Mouse (Mus musculus): ENCODE measurements around the gene Anp32e. TPM values are rescaled to one million over a fixed set of nuclear protein-coding genes. Genes with fewer than 3 reads are reported as not detected.

Anp32e gene
- polyA plus RNA-seq, 1 experiment from 2014 or later: 164 TPM

GRCm38 (mm10) chr3:95980276-95980970, 51.4 kb downstream of the Anp32e start:
- no peak overlapping the region for H3K9ac ChIP-seq
- no peak for ATAC-seq (ENCODE audit: extremely low read depth, insufficient number of reproducible peaks, low FRiP score, low TSS enrichment)
- H3K36me3 ChIP-seq: no peaks in the 10 kb centered on the region
- no peak overlapping the region for H3K27ac ChIP-seq (replicated peaks)
- no peaks in the 10 kb centered on the region for H3K9me3 ChIP-seq
- peaks cover 24% of the 10 kb centered on the region for H3K4me1 ChIP-seq
- H3K27me3 ChIP-seq (replicated peaks): no peaks in the 10 kb centered on the region
- H3K4me2 ChIP-seq: no peak overlapping the region
- no peak overlapping the region for H3K4me3 ChIP-seq
- WGBS: 80% methylated on average over 12 of the region's 12 CpGs

GRCm38 (mm10) chr3:95982129-95982528, 53.1 kb downstream of the Anp32e start:
- no peak overlapping the region for H3K27ac ChIP-seq (replicated peaks)
- 86% methylated on average over 4 of the region's 4 CpGs for whole genome bisulfite sequencing
- no peak overlapping the region for H3K9ac ChIP-seq
- no peak overlapping the region for H3K4me2 ChIP-seq
- H3K27me3 ChIP-seq (replicated peaks): no peaks in the 10 kb centered on the region
- H3K9me3 ChIP-seq: no peaks in the 10 kb centered on the region
- H3K4me3 ChIP-seq: no peak overlapping the region
- H3K4me1 ChIP-seq: peaks cover 37% of the 10 kb centered on the region
- ATAC-seq (ENCODE audit: extremely low read depth, insufficient number of reproducible peaks, low FRiP score, low TSS enrichment): no peak
- H3K36me3 ChIP-seq: peaks cover 2% of the 10 kb centered on the region; the same call in 1 of the 2 replicates

- Histone ChIP-seq H3K4me2 (peak overlapping the region; percentile 65), H3K4me1 (peaks cover 56% of the 10 kb centered on the region), H3K9me3 (no peaks in the 10 kb centered on the region), H3K27me3 (replicated peaks) (no peaks in the 10 kb centered on the region), H3K9ac (peak overlapping the region; percentile 77), H3K4me3 (peak overlapping the region; percentile 31), H3K36me3 (peaks cover 33% of the 10 kb centered on the region), H3K27ac (replicated peaks) (peak overlapping the region; percentile 99)
- 3% methylated on average over 12 of the region's 12 CpGs for WGBS
- peak; percentile 84 for ATAC-seq (ENCODE audit: extremely low read depth, insufficient number of reproducible peaks, low FRiP score, low TSS enrichment)
Observed at GRCm38 (mm10) chr3:95985209-95986000, 56.4 kb downstream of the Anp32e start.

GRCm38 (mm10) chr3:95986001-95986622, 57.1 kb downstream of the Anp32e start:
- peaks cover 40% of the 10 kb centered on the region for H3K36me3 ChIP-seq
- peak overlapping the region; percentile 31 for H3K4me3 ChIP-seq
- no peak for ATAC-seq (ENCODE audit: extremely low read depth, insufficient number of reproducible peaks, low FRiP score, low TSS enrichment)
- peaks cover 64% of the 10 kb centered on the region for H3K4me1 ChIP-seq
- H3K27me3 ChIP-seq (replicated peaks): no peaks in the 10 kb centered on the region
- WGBS: 3% methylated on average over 21 of the region's 21 CpGs
- no peaks in the 10 kb centered on the region for H3K9me3 ChIP-seq
- H3K4me2 ChIP-seq: peak overlapping the region; percentile 65
- peak overlapping the region; percentile 99 for H3K27ac ChIP-seq (replicated peaks)
- peak overlapping the region; percentile 77 for H3K9ac ChIP-seq

DNA sequence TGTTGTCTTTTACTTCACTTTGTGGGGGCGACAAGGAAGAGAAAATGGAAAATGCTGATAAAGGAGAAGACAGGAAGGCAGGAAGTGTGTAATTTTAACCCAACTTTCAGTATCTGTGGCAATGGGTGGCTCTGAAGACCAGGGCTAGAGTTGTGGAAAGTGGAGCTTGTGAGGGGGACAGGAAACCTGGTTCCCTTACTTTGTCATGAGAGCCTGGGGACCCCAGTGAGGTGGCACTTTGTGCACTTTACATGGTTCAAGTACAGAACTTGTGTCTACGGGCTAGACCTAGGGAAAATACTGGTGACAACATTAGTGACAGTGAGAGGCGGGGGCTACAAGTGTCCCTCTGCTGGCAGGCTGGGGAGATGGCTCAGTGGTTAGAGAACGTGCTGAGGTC, 57.9 kb downstream of the Anp32e start:
- 57% methylated on average over 4 of the region's 4 CpGs for WGBS

GRCm38 (mm10) chr3:95987386-95988110, 58.5 kb downstream of the Anp32e start:
- ATAC-seq (ENCODE audit: extremely low read depth, insufficient number of reproducible peaks, low FRiP score, low TSS enrichment): no peak
- peak overlapping the region; percentile 77 for H3K9ac ChIP-seq
- peaks cover 78% of the 10 kb centered on the region for H3K4me1 ChIP-seq
- no peak overlapping the region for H3K4me3 ChIP-seq
- no peak overlapping the region for H3K4me2 ChIP-seq
- 46% methylated on average over 6 of the region's 6 CpGs for WGBS
- H3K36me3 ChIP-seq: peaks cover 55% of the 10 kb centered on the region
- no peaks in the 10 kb centered on the region for H3K9me3 ChIP-seq
- no peaks in the 10 kb centered on the region for H3K27me3 ChIP-seq (replicated peaks)
- peak overlapping the region; percentile 99 for H3K27ac ChIP-seq (replicated peaks)

More for the DNA sequence above, 57.9 kb downstream of the Anp32e start:
- Histone ChIP-seq H3K4me1 (peaks cover 72% of the 10 kb centered on the region), H3K36me3 (peaks cover 49% of the 10 kb centered on the region), H3K27me3 (replicated peaks) (no peaks in the 10 kb centered on the region), H3K9ac (peak overlapping the region; percentile 77), H3K4me2 (no peak overlapping the region), H3K4me3 (no peak overlapping the region), H3K9me3 (no peaks in the 10 kb centered on the region), H3K27ac (replicated peaks) (peak overlapping the region; percentile 99)
- ATAC-seq (ENCODE audit: extremely low read depth, insufficient number of reproducible peaks, low FRiP score, low TSS enrichment): no peak

- Histone ChIP-seq H3K36me3 (peaks cover 59% of the 10 kb centered on the region), H3K4me2 (no peak overlapping the region), H3K4me1 (peaks cover 83% of the 10 kb centered on the region), H3K9ac (no peak overlapping the region), H3K9me3 (no peaks in the 10 kb centered on the region), H3K27me3 (replicated peaks) (no peaks in the 10 kb centered on the region), H3K4me3 (no peak overlapping the region), H3K27ac (replicated peaks) (peak overlapping the region; percentile 21; the same call in 1 of the 2 replicates)
- ATAC-seq (ENCODE audit: extremely low read depth, insufficient number of reproducible peaks, low FRiP score, low TSS enrichment): no peak
- WGBS: 89% methylated on average over 1 of the region's 1 CpGs
Observed at GRCm38 (mm10) chr3:95988138-95988537, 59.1 kb downstream of the Anp32e start.

DNA sequence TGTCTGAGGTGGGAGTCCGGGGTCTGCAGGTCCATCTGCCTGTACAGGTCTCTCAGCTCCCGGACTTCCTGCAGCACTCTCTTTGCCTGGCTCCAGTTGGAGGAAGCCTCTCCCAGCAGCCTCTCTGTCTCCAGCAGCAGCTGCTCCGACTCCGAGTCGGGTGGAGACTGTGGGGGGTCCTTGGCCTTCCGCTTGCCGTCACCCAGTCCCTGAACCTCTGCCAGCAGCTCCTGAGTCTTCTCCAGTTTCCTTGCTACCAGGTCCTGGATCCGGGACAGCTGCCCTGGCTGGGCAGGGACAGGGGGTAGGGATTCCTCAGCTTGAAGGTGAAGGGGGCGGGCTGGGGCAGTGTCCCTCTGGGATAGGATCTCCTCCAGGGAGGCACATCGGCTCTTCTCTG, 59.9 kb downstream of the Anp32e start:
- peak overlapping the region; percentile 59 for H3K9ac ChIP-seq
- H3K4me3 ChIP-seq: no peak overlapping the region
- no peaks in the 10 kb centered on the region for H3K27me3 ChIP-seq (replicated peaks)
- WGBS: 53% methylated on average over 10 of the region's 10 CpGs
- no peak overlapping the region for H3K4me2 ChIP-seq
- H3K27ac ChIP-seq (replicated peaks): peak overlapping the region; percentile 63
- no peaks in the 10 kb centered on the region for H3K9me3 ChIP-seq
- peaks cover 91% of the 10 kb centered on the region for H3K4me1 ChIP-seq
- no peak for ATAC-seq (ENCODE audit: extremely low read depth, insufficient number of reproducible peaks, low FRiP score, low TSS enrichment)
- H3K36me3 ChIP-seq: peaks cover 59% of the 10 kb centered on the region

DNA sequence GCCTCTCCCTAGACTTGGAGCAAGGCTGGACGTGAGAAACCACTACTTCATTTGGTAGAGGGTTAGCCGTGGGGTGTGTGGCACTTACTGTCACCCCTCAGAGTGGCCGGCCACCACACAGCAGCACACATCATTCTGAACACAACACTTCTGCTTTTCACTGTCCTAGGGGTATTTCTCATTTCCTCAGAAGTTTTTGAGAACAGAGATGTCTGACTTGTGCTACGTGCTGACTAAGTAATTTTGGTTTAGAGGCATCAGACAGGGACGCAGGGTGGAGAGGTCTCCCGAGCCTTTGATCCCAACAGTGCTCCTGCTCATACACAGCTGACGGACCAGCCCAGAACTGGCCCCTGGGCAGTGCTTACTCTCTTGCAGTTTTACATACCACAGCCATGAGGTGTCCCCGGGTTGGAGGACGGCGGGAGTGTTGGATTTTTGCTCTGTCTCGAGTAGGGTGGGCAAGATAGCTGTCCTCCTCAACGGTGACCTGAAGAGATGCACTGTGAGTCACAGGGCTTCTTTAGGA, 61.4 kb downstream of the Anp32e start:
- ATAC-seq (ENCODE audit: extremely low read depth, insufficient number of reproducible peaks, low FRiP score, low TSS enrichment): no peak
- Histone ChIP-seq H3K27ac (replicated peaks) (peak overlapping the region; percentile 99), H3K9me3 (no peaks in the 10 kb centered on the region), H3K4me3 (no peak overlapping the region), H3K27me3 (replicated peaks) (no peaks in the 10 kb centered on the region), H3K4me1 (peaks cover 88% of the 10 kb centered on the region), H3K36me3 (peaks cover 59% of the 10 kb centered on the region), H3K4me2 (no peak overlapping the region), H3K9ac (peak overlapping the region; percentile 97)
- WGBS: 57% methylated on average over 12 of the region's 12 CpGs

GRCm38 (mm10) chr3:95992990-95993603, 64.1 kb downstream of the Anp32e start:
- Histone ChIP-seq H3K4me2 (peak overlapping the region; percentile 87), H3K4me1 (peaks cover 82% of the 10 kb centered on the region), H3K27ac (replicated peaks) (peak overlapping the region; percentile 99), H3K27me3 (replicated peaks) (no peaks in the 10 kb centered on the region), H3K9me3 (no peaks in the 10 kb centered on the region), H3K9ac (peak overlapping the region; percentile 97), H3K36me3 (peaks cover 49% of the 10 kb centered on the region), H3K4me3 (peak overlapping the region; percentile 72)
- WGBS: 13% methylated on average over 5 of the region's 5 CpGs
- no peak for ATAC-seq (ENCODE audit: extremely low read depth, insufficient number of reproducible peaks, low FRiP score, low TSS enrichment)

Measured in heart, embryonic 13.5 days (tissue).